Mouse (Mus musculus): ENCODE measurements around the gene Pon3. TPM values are rescaled to one million over a fixed set of nuclear protein-coding genes. Genes with fewer than 3 reads are reported as not detected.
A peak's percentile ranks its signal among the peaks of the same experiment; 100 is the strongest.
"Not testable (repeated sequence)": the region's sequence is repeated elsewhere in the genome, so short reads cannot be mapped to it uniquely, and the experiment has no call there.

The Pon3 gene
- polyA plus RNA-seq, 1 experiment from 2014 or later = 20.6 TPM

- Histone ChIP-seq H3K9me3 (replicated peaks) (no peaks in the 10 kb centered on the region), H3K9ac (no peak overlapping the region), H3K4me3 (replicated peaks) (peak overlapping the region; percentile 65), H3K4me1 (replicated peaks) (peaks cover 19% of the 10 kb centered on the region), H3K36me3 (replicated peaks) (no peaks in the 10 kb centered on the region), H3K4me2 (peak overlapping the region; percentile 88), H3K27ac (replicated peaks) (no peak overlapping the region), H3K27me3 (no peaks in the 10 kb centered on the region)
- no peak for ATAC-seq (ENCODE audit: insufficient read depth)
- WGBS (ENCODE audit: insufficient replicate concordance) = 79% methylated on average over 2 of the region's 2 CpGs
These were observed 1.2 kb downstream of the Pon3 start for GRCm38 (mm10) chr6:5254869-5255268.

GRCm38 (mm10) chr6:5245926-5246325 lies 10.2 kb downstream of the Pon3 start:
- 76% methylated on average over 6 of the region's 6 CpGs for WGBS (ENCODE audit: insufficient replicate concordance)
- no peak overlapping the region for H3K9ac ChIP-seq
- no peak overlapping the region for H3K4me2 ChIP-seq
- peaks cover 5% of the 10 kb centered on the region; the same call in 1 of the 2 replicates for H3K36me3 ChIP-seq (replicated peaks)
- no peak overlapping the region for H3K27ac ChIP-seq (replicated peaks)
- no peaks in the 10 kb centered on the region for H3K4me1 ChIP-seq (replicated peaks)
- H3K4me3 ChIP-seq (replicated peaks) = no peak overlapping the region
- no peaks in the 10 kb centered on the region for H3K27me3 ChIP-seq
- no peak for ATAC-seq (ENCODE audit: insufficient read depth)
- no peaks in the 10 kb centered on the region for H3K9me3 ChIP-seq (replicated peaks)

- H3K4me1 ChIP-seq (replicated peaks) = peaks cover 8% of the 10 kb centered on the region; the same call in 1 of the 2 replicates
- no peaks in the 10 kb centered on the region for H3K9me3 ChIP-seq (replicated peaks)
- WGBS (ENCODE audit: insufficient replicate concordance) = 86% methylated on average over 3 of the region's 3 CpGs
- H3K27ac ChIP-seq (replicated peaks) = no peak overlapping the region
- no peak overlapping the region for H3K4me3 ChIP-seq (replicated peaks)
- no peak overlapping the region for H3K9ac ChIP-seq
- H3K4me2 ChIP-seq = no peak overlapping the region
- ATAC-seq (ENCODE audit: insufficient read depth) = no peak
- no peaks in the 10 kb centered on the region for H3K27me3 ChIP-seq
- 0 out of 2 replicates have a peak, but pooled peaks cover 6% of the 10 kb centered on the region for H3K36me3 ChIP-seq (replicated peaks)
These were observed 17.3 kb downstream of the Pon3 start for GRCm38 (mm10) chr6:5238799-5239198.

GRCm38 (mm10) chr6:5237510-5237909 lies 18.6 kb downstream of the Pon3 start:
- Histone ChIP-seq H3K36me3 (replicated peaks) (0 out of 2 replicates have a peak, but pooled peaks cover 6% of the 10 kb centered on the region), H3K27ac (replicated peaks) (0 out of 2 replicates have a peak overlapping the region, but pooled peaks have one; percentile 3), H3K27me3 (no peaks in the 10 kb centered on the region), H3K9ac (no peak overlapping the region), H3K4me2 (no peak overlapping the region), H3K4me1 (replicated peaks) (peaks cover 8% of the 10 kb centered on the region; the same call in 1 of the 2 replicates), H3K4me3 (replicated peaks) (no peak overlapping the region), H3K9me3 (replicated peaks) (no peaks in the 10 kb centered on the region)
- WGBS (ENCODE audit: insufficient replicate concordance) = 64% methylated on average over 4 of the region's 4 CpGs
- no peak for ATAC-seq (ENCODE audit: insufficient read depth)

- Histone ChIP-seq H3K9ac (no peak overlapping the region), H3K4me1 (replicated peaks) (peaks cover 8% of the 10 kb centered on the region; the same call in 1 of the 2 replicates), H3K27me3 (no peaks in the 10 kb centered on the region), H3K27ac (replicated peaks) (0 out of 2 replicates have a peak overlapping the region, but pooled peaks have one; percentile 3), H3K36me3 (replicated peaks) (0 out of 2 replicates have a peak, but pooled peaks cover 6% of the 10 kb centered on the region), H3K4me2 (no peak overlapping the region), H3K4me3 (replicated peaks) (no peak overlapping the region), H3K9me3 (replicated peaks) (no peaks in the 10 kb centered on the region)
- 66% methylated on average over 8 of the region's 8 CpGs for WGBS (ENCODE audit: insufficient replicate concordance)
- no peak for ATAC-seq (ENCODE audit: insufficient read depth)
These were observed 19.2 kb downstream of the Pon3 start for GRCm38 (mm10) chr6:5236843-5237371.

- 37% methylated on average over 3 of the region's 3 CpGs for WGBS (ENCODE audit: insufficient replicate concordance)
These were observed 21.5 kb downstream of the Pon3 start for GRCm38 (mm10) chr6:5234563-5234962.

GRCm38 (mm10) chr6:5233812-5234211 lies 22.3 kb downstream of the Pon3 start:
- Histone ChIP-seq H3K27me3 (no peaks in the 10 kb centered on the region), H3K27ac (replicated peaks) (no peak overlapping the region), H3K9me3 (replicated peaks) (no peaks in the 10 kb centered on the region), H3K4me1 (replicated peaks) (peaks cover 8% of the 10 kb centered on the region; the same call in 1 of the 2 replicates), H3K4me3 (replicated peaks) (no peak overlapping the region), H3K4me2 (no peak overlapping the region), H3K36me3 (replicated peaks) (peaks cover under 1% of the 10 kb centered on the region; the same call in 1 of the 2 replicates), H3K9ac (no peak overlapping the region)
- WGBS (ENCODE audit: insufficient replicate concordance) = 78% methylated on average over 1 of the region's 1 CpGs
- ATAC-seq (ENCODE audit: insufficient read depth) = no peak

More at GRCm38 (mm10) chr6:5234563-5234962, 21.5 kb downstream of the Pon3 start:
- no peaks in the 10 kb centered on the region for H3K9me3 ChIP-seq (replicated peaks)
- no peak overlapping the region for H3K9ac ChIP-seq
- peaks cover 6% of the 10 kb centered on the region; the same call in 1 of the 2 replicates for H3K36me3 ChIP-seq (replicated peaks)
- no peak for ATAC-seq (ENCODE audit: insufficient read depth)
- H3K4me3 ChIP-seq (replicated peaks) = no peak overlapping the region
- peaks cover 8% of the 10 kb centered on the region; the same call in 1 of the 2 replicates for H3K4me1 ChIP-seq (replicated peaks)
- H3K27me3 ChIP-seq = no peaks in the 10 kb centered on the region
- H3K4me2 ChIP-seq = no peak overlapping the region
- no peak overlapping the region for H3K27ac ChIP-seq (replicated peaks)

- ATAC-seq (ENCODE audit: insufficient read depth) = no peak
- Histone ChIP-seq H3K4me1 (replicated peaks) (peaks cover 5% of the 10 kb centered on the region; the same call in 1 of the 2 replicates), H3K4me3 (replicated peaks) (no peak overlapping the region), H3K27ac (replicated peaks) (no peak overlapping the region), H3K27me3 (no peaks in the 10 kb centered on the region), H3K9ac (no peak overlapping the region), H3K4me2 (no peak overlapping the region), H3K36me3 (replicated peaks) (peaks cover 5% of the 10 kb centered on the region), H3K9me3 (replicated peaks) (no peaks in the 10 kb centered on the region)
- 72% methylated on average over 4 of the region's 4 CpGs for WGBS (ENCODE audit: insufficient replicate concordance)
These were observed 24.1 kb downstream of the Pon3 start for GRCm38 (mm10) chr6:5232022-5232421.

- Histone ChIP-seq H3K36me3 (replicated peaks) (peaks cover 5% of the 10 kb centered on the region), H3K4me1 (replicated peaks) (no peaks in the 10 kb centered on the region; the same call in 1 of the 2 replicates), H3K9ac (no peak overlapping the region), H3K4me3 (replicated peaks) (no peak overlapping the region), H3K9me3 (replicated peaks) (no peaks in the 10 kb centered on the region), H3K4me2 (no peak overlapping the region), H3K27ac (replicated peaks) (no peak overlapping the region), H3K27me3 (no peaks in the 10 kb centered on the region)
- 76% methylated on average over 5 of the region's 5 CpGs for WGBS (ENCODE audit: insufficient replicate concordance)
- no peak for ATAC-seq (ENCODE audit: insufficient read depth)
These were observed 25.8 kb downstream of the Pon3 start for GRCm38 (mm10) chr6:5230261-5230660.

- ATAC-seq (ENCODE audit: insufficient read depth); H3K9ac ChIP-seq; H3K4me2 ChIP-seq; H3K4me1 ChIP-seq (replicated peaks); H3K36me3 ChIP-seq (replicated peaks); H3K4me3 ChIP-seq (replicated peaks); H3K9me3 ChIP-seq (replicated peaks); H3K27ac ChIP-seq (replicated peaks); H3K27me3 ChIP-seq: not testable (repeated sequence)
- 73% methylated on average over 2 of the region's 2 CpGs for WGBS (ENCODE audit: insufficient replicate concordance)
These were observed 32.5 kb downstream of the Pon3 start for GRCm38 (mm10) chr6:5223551-5223950.

- peak; percentile 62; the same call in 1 of the 2 replicates for ATAC-seq (ENCODE audit: insufficient read depth)
- 0 out of 2 replicates have a peak overlapping the region, but pooled peaks have one; percentile 33 for H3K27ac ChIP-seq (replicated peaks)
- H3K9ac ChIP-seq = no peak overlapping the region
These were observed 34.0 kb downstream of the Pon3 start for GRCm38 (mm10) chr6:5222080-5222479.

More at GRCm38 (mm10) chr6:5222080-5222479, 34.0 kb downstream of the Pon3 start:
- peaks cover 12% of the 10 kb centered on the region for H3K4me1 ChIP-seq (replicated peaks)
- no peaks in the 10 kb centered on the region for H3K9me3 ChIP-seq (replicated peaks)
- H3K4me3 ChIP-seq (replicated peaks) = no peak overlapping the region
- no peaks in the 10 kb centered on the region for H3K27me3 ChIP-seq
- 75% methylated on average over 3 of the region's 3 CpGs for whole genome bisulfite sequencing (ENCODE audit: insufficient replicate concordance)
- H3K36me3 ChIP-seq (replicated peaks) = peaks cover 5% of the 10 kb centered on the region; the same call in 1 of the 2 replicates
- H3K4me2 ChIP-seq = no peak overlapping the region

Data from liver, embryonic 15.5 days (tissue).